Mouse (Mus musculus): ENCODE measurements at regions not wholly inside any gene's neighbourhood (a gene's known extent, or its start where the extent isn't known, plus 50 kb on each side); places are given as distances from the start of the nearest gene placed in this dataset.

DNA sequence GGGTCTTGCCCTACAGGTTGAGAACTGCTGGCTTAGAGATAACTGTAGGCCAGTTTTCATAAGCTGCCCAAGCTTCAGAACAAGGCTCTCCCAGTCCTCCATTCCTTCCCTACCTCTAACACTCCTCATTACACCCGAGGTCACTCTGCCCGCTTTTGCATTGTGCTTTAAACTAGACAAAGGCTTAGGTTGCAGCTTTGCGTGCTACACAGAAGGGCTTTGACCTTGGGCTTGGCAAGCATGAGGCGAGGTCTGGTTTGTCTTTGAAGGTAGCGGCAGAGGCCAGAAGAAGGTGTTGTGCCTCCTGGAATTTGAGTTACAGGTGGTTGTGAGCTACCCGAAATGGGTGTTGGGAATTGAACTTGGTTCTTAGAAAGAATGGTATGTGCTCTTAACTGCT lies 255.7 kb downstream of the Kcnrg start:
- no peak for TF ChIP-seq SMC3 (IDR thresholded peaks at IDR 0.05; ENCODE audit: low read depth, low read length)
- TF ChIP-seq MYC (IDR thresholded peaks at IDR 0.05; ENCODE audit: low read depth, low read length) = no peak
- TF ChIP-seq CTCF (conservative IDR thresholded peaks at IDR 0.05 in 1 of 2, IDR thresholded peaks at IDR 0.05 in 1 of 2; ENCODE audit: low read depth in 2 of 2, low read length in 2 of 2) = no peak
- TF ChIP-seq MEF2A (IDR thresholded peaks at IDR 0.05; ENCODE audit: borderline replicate concordance, low read depth, low read length) = no peak
- no peak for TF ChIP-seq MAX (IDR thresholded peaks at IDR 0.05; ENCODE audit: low read length)
- no peak for TF ChIP-seq POLR2AphosphoS2 (IDR thresholded peaks at IDR 0.05; ENCODE audit: low read depth, low read length)
- TF ChIP-seq POLR2A (IDR thresholded peaks at IDR 0.05; ENCODE audit: low read depth, low read length) = no peak
- no peak for TF ChIP-seq BHLHE40 (IDR thresholded peaks at IDR 0.05; ENCODE audit: low read depth, low read length)
- TF ChIP-seq ETS1 (conservative IDR thresholded peaks at IDR 0.05; ENCODE audit: low read depth, low read length) = no peak
- TF ChIP-seq TBP (conservative IDR thresholded peaks at IDR 0.05; ENCODE audit: low read depth, low read length) = no peak

Measured in CH12.LX (cell line).